Mouse (Mus musculus) ES-E14 (cell line): ENCODE measurements around the gene Lcorl. TPM values are rescaled to one million over a fixed set of nuclear protein-coding genes. Genes with fewer than 3 reads are reported as not detected.
A peak's percentile ranks its signal among the peaks of the same experiment; 100 is the strongest.
"Not testable (repeated sequence)": the region's sequence is repeated elsewhere in the genome, so short reads cannot be mapped to it uniquely, and the experiment has no call there.

Source experiments
- DNase-seq: peaks from one replicate; pipeline ENCODE4 v3.0.0-alpha.2; 2013; ENCODE audit warnings: low read depth, low spot score
- H3K27ac ChIP-seq: 2 replicates; pipeline ENCODE4 v1.5.1; 2012; ENCODE audit warnings: low read depth, mild to moderate bottlenecking, low read length, moderate library complexity, mixed read lengths; ENCODE audit not compliant: poor library complexity, insufficient read depth, severe bottlenecking
- H3K36me3 ChIP-seq: 2 replicates; pipeline ENCODE4 v1.6.1; 2012; ENCODE audit warnings: mild to moderate bottlenecking, low read length, moderate library complexity, mixed read lengths; ENCODE audit not compliant: control insufficient read depth, poor library complexity, insufficient read depth, severe bottlenecking
- H3K4me1 ChIP-seq, 2 experiments: fragments of 150-350 bp in 1 of 2; sonication (generic) in 1 of 2; 2 replicates each; pipeline ENCODE4 v1.6.1; 2012; ENCODE audit warnings: low read length in 2 of 2, mild to moderate bottlenecking in 1 of 2, mixed read lengths in 1 of 2; ENCODE audit not compliant: control insufficient read depth in 2 of 2, insufficient read depth in 2 of 2, poor library complexity in 1 of 2
- H3K4me3 ChIP-seq, 2 experiments: fragments of 150-350 bp in 1 of 2; sonication (generic) in 1 of 2; 2 replicates each; pipeline ENCODE4 v1.5.1; 2012; ENCODE audit warnings: low read length in 2 of 2, low read depth in 1 of 2, mild to moderate bottlenecking in 1 of 2, mixed read lengths in 1 of 2; ENCODE audit not compliant: insufficient read depth in 1 of 2, poor library complexity in 1 of 2, severe bottlenecking in 1 of 2
- H3K9ac ChIP-seq: 2 replicates; pipeline ENCODE4 v1.6.1; 2012; ENCODE audit warnings: low read depth, mild to moderate bottlenecking, low read length, mixed read lengths; ENCODE audit not compliant: poor library complexity, insufficient read depth, severe bottlenecking
- H3K9me3 ChIP-seq: fragments of 150-350 bp; sonication (generic); 2 replicates; pipeline ENCODE4 v1.6.1; 2012; ENCODE audit warnings: low read depth, mild to moderate bottlenecking, low read length; ENCODE audit not compliant: control insufficient read depth, insufficient read depth
- CHD2 ChIP-seq: IDR thresholded peaks from 2 replicates; pipeline ENCODE4 v1.6.1; 2014; ENCODE audit warnings: mild to moderate bottlenecking, low read depth, low read length, inconsistent platforms
- HCFC1 ChIP-seq: IDR thresholded peaks from 2 replicates; pipeline ENCODE4 v1.6.1; 2012; ENCODE audit warnings: low read length, inconsistent platforms, borderline replicate concordance; ENCODE audit not compliant: insufficient read depth
- MAFK ChIP-seq: IDR thresholded peaks from 2 replicates; pipeline ENCODE4 v1.6.1; 2014; ENCODE audit warnings: mild to moderate bottlenecking, low read depth, low read length, inconsistent platforms; ENCODE audit not compliant: insufficient read depth
- ZC3H11A ChIP-seq: IDR thresholded peaks from 2 replicates; pipeline ENCODE4 v1.6.1; 2012; ENCODE audit warnings: low read depth, mild to moderate bottlenecking, inconsistent platforms, low read length, borderline replicate concordance
- ZNF384 ChIP-seq: IDR thresholded peaks from 2 replicates; pipeline ENCODE4 v1.6.1; 2012; ENCODE audit warnings: low read depth, low read length, inconsistent platforms
- in situ Hi-C, 2 experiments: fragments of 600-800 bp; cut with MboI; formaldehyde crosslinking; loops; one replicate each; pipeline ENCODE4 v1.15.1; 2025; ENCODE audit warnings: low sequenced_read_pairs in 2 of 2, inconsistent platforms in 1 of 2; ENCODE audit not compliant: unreplicated experiment in 2 of 2
- total RNA-seq: library from RNA; depleted of rRNA; stranded (reverse); fragments of 300-350 nt; gene quantifications from 2 replicates; pipeline ENCODE4 v1.2.3, GENCODE M21; 2012; rRNA removed

Lcorl gene
- total RNA-seq, 1 experiment, result 11.0 TPM

DNA sequence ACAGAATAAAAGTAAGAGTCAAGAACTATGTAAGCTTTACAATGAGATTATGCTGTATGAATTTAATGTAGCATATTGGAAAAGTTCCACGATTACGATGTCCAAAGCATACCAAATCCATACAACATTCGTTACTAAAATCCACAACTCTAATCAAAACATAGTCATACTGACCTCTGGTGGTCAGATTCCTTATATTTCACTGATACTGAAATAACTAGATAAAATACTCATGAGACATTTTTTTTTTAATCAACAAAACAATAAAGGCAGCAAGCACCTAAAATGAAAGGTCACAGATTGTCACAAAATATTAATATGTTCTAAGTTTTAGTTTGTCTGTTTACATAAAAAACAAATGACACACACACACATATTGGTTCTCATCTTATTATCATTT is 189.1 kb downstream of the Lcorl start:
- peak overlapping the region in 1 of 2 experiments; percentile 85; a peak in 1 of 4 replicates for H3K4me3 ChIP-seq
- no peaks in the 10 kb centered on the region for H3K9me3 ChIP-seq
- no peak overlapping the region for H3K27ac ChIP-seq
- DNase-seq, result no peak
- H3K36me3 ChIP-seq, result no peaks in the 10 kb centered on the region
- H3K4me1 ChIP-seq, result peaks cover 0 to 5% of the 10 kb centered on the region in 2 experiments; a peak in 1 of 4 replicates
- H3K9ac ChIP-seq, result no peak overlapping the region
- in situ Hi-C loops, result loop anchor here in 1 of 2 experiments (10.0 kb wide), 1 partner anchor 194 kb away; no protein-coding TSS in a partner anchor
- no peak for TF ChIP-seq ZNF384
- TF ChIP-seq MAFK, result no peak
- no peak for TF ChIP-seq CHD2
- TF ChIP-seq HCFC1, result no peak
- TF ChIP-seq ZC3H11A, result no peak

- H3K4me1 ChIP-seq, H3K9ac ChIP-seq, H3K27ac ChIP-seq, DNase-seq, in situ Hi-C loops, H3K9me3 ChIP-seq, H3K4me3 ChIP-seq, H3K36me3 ChIP-seq: not testable (repeated sequence)
These were observed 199.0 kb downstream of the Lcorl start for GRCm38 (mm10) chr5:45658406-45658805.

GRCm38 (mm10) chr5:45651026-45651703 is 206.2 kb downstream of the Lcorl start:
- TF ChIP-seq HCFC1, result no peak
- Histone ChIP-seq H3K36me3 (no peaks in the 10 kb centered on the region), H3K4me1 (no peaks in the 10 kb centered on the region), H3K9me3 (no peaks in the 10 kb centered on the region), H3K9ac (no peak overlapping the region), H3K4me3 (no peak overlapping the region), H3K27ac (no peak overlapping the region)
- DNase-seq, result no peak
- in situ Hi-C loops, result no loop called here

Other genes starting within 250 kb of the Lcorl start
- 0.42 and 0.45 TPM in 2 replicates for gene Fam184b, start 218.0 kb downstream of the Lcorl start, total RNA-seq
- 51.8 and 63.5 TPM in 2 replicates for gene Ncapg, start 187.7 kb downstream of the Lcorl start, total RNA-seq